Mouse (Mus musculus): ENCODE data around the gene Glis1. TPM values are rescaled to one million over a fixed set of nuclear protein-coding genes. Genes with fewer than 3 reads are reported as not detected.

Glis1 gene
- polyA plus RNA-seq, 1 experiment = not detected

GRCm38 (mm10) chr4:107545726-107546125 is 111.3 kb downstream of the Glis1 start:
- Histone ChIP-seq H3K4me1 (ENCODE audit: control insufficient read depth, insufficient read depth, low read length) (peaks cover 9% of the 10 kb centered on the region), H3K27ac (ENCODE audit: insufficient read depth, low read depth, low read length) (no peak overlapping the region), H3K4me3 (ENCODE audit: insufficient read depth, low read depth, low read length) (no peak overlapping the region)
- TF ChIP-seq POLR2A (IDR thresholded peaks at IDR 0.05; ENCODE audit: insufficient read depth, low read depth, low read length) = no peak
- TF ChIP-seq CTCF (IDR thresholded peaks at IDR 0.05; ENCODE audit: insufficient read depth, low read depth, low read length) = no peak
- 90% methylated on average over 1 of the region's 1 CpGs for WGBS

GRCm38 (mm10) chr4:107546525-107546924 is 112.1 kb downstream of the Glis1 start:
- no peak for TF ChIP-seq CTCF (IDR thresholded peaks at IDR 0.05; ENCODE audit: insufficient read depth, low read depth, low read length)
- TF ChIP-seq POLR2A (IDR thresholded peaks at IDR 0.05; ENCODE audit: insufficient read depth, low read depth, low read length) = no peak
- no peak overlapping the region for H3K4me3 ChIP-seq (ENCODE audit: insufficient read depth, low read depth, low read length)
- H3K4me1 ChIP-seq (ENCODE audit: control insufficient read depth, insufficient read depth, low read length) = peaks cover 9% of the 10 kb centered on the region
- H3K27ac ChIP-seq (ENCODE audit: insufficient read depth, low read depth, low read length) = no peak overlapping the region
- 54% methylated on average over 8 of the region's 8 CpGs for WGBS

GRCm38 (mm10) chr4:107550096-107550495 is 115.7 kb downstream of the Glis1 start:
- TF ChIP-seq POLR2A (IDR thresholded peaks at IDR 0.05; ENCODE audit: insufficient read depth, low read depth, low read length) = no peak
- no peak for TF ChIP-seq CTCF (IDR thresholded peaks at IDR 0.05; ENCODE audit: insufficient read depth, low read depth, low read length)
- Histone ChIP-seq H3K4me3 (ENCODE audit: insufficient read depth, low read depth, low read length) (no peak overlapping the region), H3K27ac (ENCODE audit: insufficient read depth, low read depth, low read length) (no peak overlapping the region), H3K4me1 (ENCODE audit: control insufficient read depth, insufficient read depth, low read length) (peaks cover 12% of the 10 kb centered on the region)
- WGBS = 89% methylated on average over 10 of the region's 10 CpGs

GRCm38 (mm10) chr4:107550546-107550945 is 116.2 kb downstream of the Glis1 start:
- WGBS = 77% methylated on average over 3 of the region's 3 CpGs
- no peak for TF ChIP-seq POLR2A (IDR thresholded peaks at IDR 0.05; ENCODE audit: insufficient read depth, low read depth, low read length)
- H3K4me1 ChIP-seq (ENCODE audit: control insufficient read depth, insufficient read depth, low read length) = peaks cover 12% of the 10 kb centered on the region
- H3K4me3 ChIP-seq (ENCODE audit: insufficient read depth, low read depth, low read length) = no peak overlapping the region
- no peak overlapping the region for H3K27ac ChIP-seq (ENCODE audit: insufficient read depth, low read depth, low read length)

- no peak overlapping the region for H3K4me3 ChIP-seq (ENCODE audit: insufficient read depth, low read depth, low read length)
- H3K4me1 ChIP-seq (ENCODE audit: control insufficient read depth, insufficient read depth, low read length) = peaks cover 3% of the 10 kb centered on the region; the same call in 1 of the 2 replicates
- 80% methylated on average over 5 of the region's 5 CpGs for WGBS
- no peak for TF ChIP-seq CTCF (IDR thresholded peaks at IDR 0.05; ENCODE audit: insufficient read depth, low read depth, low read length)
- no peak for TF ChIP-seq POLR2A (IDR thresholded peaks at IDR 0.05; ENCODE audit: insufficient read depth, low read depth, low read length)
- H3K27ac ChIP-seq (ENCODE audit: insufficient read depth, low read depth, low read length) = no peak overlapping the region
Measured at GRCm38 (mm10) chr4:107552696-107553095, 118.3 kb downstream of the Glis1 start.

- no peak for TF ChIP-seq CTCF (IDR thresholded peaks at IDR 0.05; ENCODE audit: insufficient read depth, low read depth, low read length)
- no peak for TF ChIP-seq POLR2A (IDR thresholded peaks at IDR 0.05; ENCODE audit: insufficient read depth, low read depth, low read length)
- H3K27ac ChIP-seq (ENCODE audit: insufficient read depth, low read depth, low read length) = no peak overlapping the region
- no peak overlapping the region for H3K4me3 ChIP-seq (ENCODE audit: insufficient read depth, low read depth, low read length)
- WGBS = 87% methylated on average over 5 of the region's 5 CpGs
- H3K4me1 ChIP-seq (ENCODE audit: control insufficient read depth, insufficient read depth, low read length) = peaks cover 3% of the 10 kb centered on the region; the same call in 1 of the 2 replicates
Measured at GRCm38 (mm10) chr4:107553774-107554173, 119.4 kb downstream of the Glis1 start.

GRCm38 (mm10) chr4:107558801-107559200 is 124.4 kb downstream of the Glis1 start:
- WGBS = 64% methylated on average over 3 of the region's 3 CpGs
- Histone ChIP-seq H3K4me1 (ENCODE audit: control insufficient read depth, insufficient read depth, low read length) (no peaks in the 10 kb centered on the region), H3K4me3 (ENCODE audit: insufficient read depth, low read depth, low read length) (no peak overlapping the region), H3K27ac (ENCODE audit: insufficient read depth, low read depth, low read length) (no peak overlapping the region)
- TF ChIP-seq CTCF (IDR thresholded peaks at IDR 0.05; ENCODE audit: insufficient read depth, low read depth, low read length) (no peak), POLR2A (IDR thresholded peaks at IDR 0.05; ENCODE audit: insufficient read depth, low read depth, low read length) (no peak)

GRCm38 (mm10) chr4:107561056-107561455 is 126.7 kb downstream of the Glis1 start:
- WGBS = 96% methylated on average over 2 of the region's 2 CpGs
- Histone ChIP-seq H3K4me3 (ENCODE audit: insufficient read depth, low read depth, low read length) (no peak overlapping the region), H3K27ac (ENCODE audit: insufficient read depth, low read depth, low read length) (no peak overlapping the region), H3K4me1 (ENCODE audit: control insufficient read depth, insufficient read depth, low read length) (no peaks in the 10 kb centered on the region)
- TF ChIP-seq POLR2A (IDR thresholded peaks at IDR 0.05; ENCODE audit: insufficient read depth, low read depth, low read length) (no peak), CTCF (IDR thresholded peaks at IDR 0.05; ENCODE audit: insufficient read depth, low read depth, low read length) (no peak)

GRCm38 (mm10) chr4:107568159-107568558 is 133.8 kb downstream of the Glis1 start:
- H3K4me3 ChIP-seq (ENCODE audit: insufficient read depth, low read depth, low read length) = no peak overlapping the region
- H3K27ac ChIP-seq (ENCODE audit: insufficient read depth, low read depth, low read length) = no peak overlapping the region
- H3K4me1 ChIP-seq (ENCODE audit: control insufficient read depth, insufficient read depth, low read length) = peaks cover 5% of the 10 kb centered on the region
- TF ChIP-seq CTCF (IDR thresholded peaks at IDR 0.05; ENCODE audit: insufficient read depth, low read depth, low read length) (no peak), POLR2A (IDR thresholded peaks at IDR 0.05; ENCODE audit: insufficient read depth, low read depth, low read length) (no peak)
- 81% methylated on average over 21 of the region's 21 CpGs for WGBS

GRCm38 (mm10) chr4:107568881-107569443 is 134.6 kb downstream of the Glis1 start:
- H3K27ac ChIP-seq (ENCODE audit: insufficient read depth, low read depth, low read length) = no peak overlapping the region
- H3K4me3 ChIP-seq (ENCODE audit: insufficient read depth, low read depth, low read length) = no peak overlapping the region
- TF ChIP-seq POLR2A (IDR thresholded peaks at IDR 0.05; ENCODE audit: insufficient read depth, low read depth, low read length) = no peak
- no peak for TF ChIP-seq CTCF (IDR thresholded peaks at IDR 0.05; ENCODE audit: insufficient read depth, low read depth, low read length)
- H3K4me1 ChIP-seq (ENCODE audit: control insufficient read depth, insufficient read depth, low read length) = peaks cover 5% of the 10 kb centered on the region
- 79% methylated on average over 7 of the region's 7 CpGs for WGBS
